Comparison of ENCODE assay signal across 24 mouse cellular contexts in genomic region chr7:145123996-145124601, GRCm38 (mm10).
A peak's percentile ranks its signal among the peaks of the same experiment; 100 is the strongest.
DNase-seq lines count a peak whose midpoint lies in the region; ATAC-seq lines count a peak whose summit lies in the region.
"Had no signal": no experiment of that assay in that cellular context is flagged by ENCODE, and none has a peak within 500 bp of the region (broad histone marks: within the 10 kb centered on the region; RNA-seq: fewer than 3 reads in every experiment).

No protein-coding gene starts in this region.

- H3K9me3 ChIP-seq in liver, embryonic 13.5 days (replicated peaks): no peaks in the 10 kb centered on the region
- H3K9me3 ChIP-seq in liver, embryonic 12.5 days (replicated peaks): no peaks in the 10 kb centered on the region
- H3K9me3 ChIP-seq in midbrain, embryonic 11.5 days (ENCODE audit: control insufficient read depth, low read length): no peaks in the 10 kb centered on the region
- H3K9me3 ChIP-seq in midbrain, embryonic 13.5 days: no peaks in the 10 kb centered on the region
- H3K9me3 ChIP-seq: embryonic facial prominence, embryonic 10.5 days; embryonic facial prominence, embryonic 13.5 days; forebrain, embryonic 13.5 days; hindbrain, embryonic 15.5 days had no signal

- H3K36me3 ChIP-seq in liver, embryonic 13.5 days: no peaks in the 10 kb centered on the region
- H3K36me3 ChIP-seq in liver, embryonic 12.5 days: no peaks in the 10 kb centered on the region
- H3K36me3 ChIP-seq in midbrain, embryonic 11.5 days (ENCODE audit: control insufficient read depth, insufficient read depth, low read length): no peaks in the 10 kb centered on the region
- no peaks in the 10 kb centered on the region for H3K36me3 ChIP-seq in midbrain, embryonic 13.5 days
- H3K36me3 ChIP-seq: embryonic facial prominence, embryonic 10.5 days; embryonic facial prominence, embryonic 13.5 days; hindbrain, embryonic 12.5 days; hindbrain, embryonic 15.5 days had no signal

- no peak overlapping the region for H3K9ac ChIP-seq in liver, embryonic 13.5 days
- no peak overlapping the region for H3K9ac ChIP-seq in liver, embryonic 12.5 days
- H3K9ac ChIP-seq in midbrain, embryonic 11.5 days (ENCODE audit: low read length): no peak overlapping the region
- H3K9ac ChIP-seq in midbrain, embryonic 13.5 days (replicated peaks): no peak overlapping the region
- H3K9ac ChIP-seq: embryonic facial prominence, embryonic 13.5 days; forebrain, embryonic 13.5 days; hindbrain, embryonic 12.5 days; hindbrain, embryonic 15.5 days had no signal

- peak; percentile 43; the same call in 1 of the 2 replicates for ATAC-seq in liver, embryonic 13.5 days (ENCODE audit: low read depth)
- ATAC-seq in liver, embryonic 12.5 days: no peak
- no peak for ATAC-seq in midbrain, embryonic 11.5 days (ENCODE audit: low FRiP score)
- ATAC-seq in midbrain, embryonic 13.5 days: no peak
- peak; percentile 67 for ATAC-seq in megakaryocyte-erythroid progenitor cell, adult 5-6 weeks (replicated peaks; ENCODE audit: low FRiP score, low TSS enrichment, poor library complexity, severe bottlenecking)
- ATAC-seq: activated CD4-positive, CD25-positive, alpha-beta regulatory T cell, adult 4 months; forebrain, embryonic 13.5 days; forebrain, embryonic 16.5 days had no signal

- H3K4me2 ChIP-seq in liver, embryonic 13.5 days: no peak overlapping the region
- no peak overlapping the region for H3K4me2 ChIP-seq in liver, embryonic 12.5 days
- no peak overlapping the region for H3K4me2 ChIP-seq in midbrain, embryonic 11.5 days
- H3K4me2 ChIP-seq in midbrain, embryonic 13.5 days (replicated peaks): no peak overlapping the region
- H3K4me2 ChIP-seq: embryonic facial prominence, embryonic 13.5 days; forebrain, embryonic 13.5 days; heart, embryonic 11.5 days; hindbrain, embryonic 12.5 days; hindbrain, embryonic 15.5 days had no signal

- WGBS in liver, embryonic 13.5 days (ENCODE audit: insufficient replicate concordance): 36% methylated on average over 2 of the region's 2 CpGs
- WGBS in liver, embryonic 12.5 days (ENCODE audit: insufficient replicate concordance): 32% methylated on average over 2 of the region's 2 CpGs
- 85% methylated on average over 2 of the region's 2 CpGs for WGBS in midbrain, embryonic 11.5 days
- 93% methylated on average over 2 of the region's 2 CpGs for WGBS in midbrain, embryonic 13.5 days

- no peak for DNase-seq in liver, embryonic 13.5 days
- DNase-seq in midbrain, embryonic 11.5 days (ENCODE audit: low spot score, missing footprints): peak; percentile 73
- no peak for DNase-seq in cerebellum, postnatal 10 days
- DNase-seq: adrenal gland, adult 8-10 months; adrenal gland, postnatal 25 days; cerebellum, adult 11-12 months; cerebellum, adult 9-10 months; cerebellum, postnatal 25 days; embryo, embryonic 11 days; gastrocnemius, postnatal 10 days; gastrocnemius, postnatal 36 days; heart, adult 11 months had no signal

- H3K27ac ChIP-seq in liver, embryonic 13.5 days: no peak overlapping the region
- H3K27ac ChIP-seq in liver, embryonic 12.5 days: no peak overlapping the region
- no peak overlapping the region for H3K27ac ChIP-seq in midbrain, embryonic 11.5 days (ENCODE audit: low read depth, low read length)
- no peak overlapping the region for H3K27ac ChIP-seq in midbrain, embryonic 13.5 days
- H3K27ac ChIP-seq: embryonic facial prominence, embryonic 10.5 days; embryonic facial prominence, embryonic 13.5 days; forebrain, embryonic 13.5 days; hindbrain, embryonic 12.5 days; hindbrain, embryonic 15.5 days had no signal

- H3K27me3 ChIP-seq in liver, embryonic 13.5 days: no peaks in the 10 kb centered on the region
- H3K27me3 ChIP-seq in liver, embryonic 12.5 days (replicated peaks): no peaks in the 10 kb centered on the region
- no peaks in the 10 kb centered on the region for H3K27me3 ChIP-seq in midbrain, embryonic 11.5 days (ENCODE audit: control insufficient read depth, insufficient read depth, low read length)
- H3K27me3 ChIP-seq in midbrain, embryonic 13.5 days: no peaks in the 10 kb centered on the region
- H3K27me3 ChIP-seq: embryonic facial prominence, embryonic 13.5 days; forebrain, embryonic 13.5 days; hindbrain, embryonic 12.5 days; hindbrain, embryonic 15.5 days had no signal

- H3K4me1 ChIP-seq in liver, embryonic 13.5 days (replicated peaks): peaks cover 11% of the 10 kb centered on the region
- H3K4me1 ChIP-seq in liver, embryonic 12.5 days: peaks cover 10% of the 10 kb centered on the region
- H3K4me1 ChIP-seq in midbrain, embryonic 11.5 days (ENCODE audit: control insufficient read depth, insufficient read depth, low read length): peaks cover 6% of the 10 kb centered on the region
- H3K4me1 ChIP-seq in midbrain, embryonic 13.5 days (replicated peaks): peaks cover 14% of the 10 kb centered on the region
- H3K4me1 ChIP-seq: hindbrain, embryonic 15.5 days had no signal

- H3K4me3 ChIP-seq in liver, embryonic 13.5 days (replicated peaks): no peak overlapping the region
- no peak overlapping the region for H3K4me3 ChIP-seq in liver, embryonic 12.5 days
- no peak overlapping the region for H3K4me3 ChIP-seq in midbrain, embryonic 11.5 days (ENCODE audit: low read depth, low read length)
- no peak overlapping the region for H3K4me3 ChIP-seq in midbrain, embryonic 13.5 days (replicated peaks)
- H3K4me3 ChIP-seq: embryonic facial prominence, embryonic 10.5 days; embryonic facial prominence, embryonic 13.5 days; erythroblast, embryonic 14.5 days; forebrain, embryonic 13.5 days; hindbrain, embryonic 12.5 days; hindbrain, embryonic 15.5 days had no signal

Comparison
In these comparisons a context has a peak if more than half of its experiments do, and no peak if none do; other contexts are left out.
1. ATAC-seq: peak in liver, embryonic 13.5 days (single experiment) and megakaryocyte-erythroid progenitor cell, adult 5-6 weeks (single experiment); none in liver, embryonic 12.5 days (single experiment), midbrain, embryonic 11.5 days (single experiment) and midbrain, embryonic 13.5 days (single experiment).